Mouse (Mus musculus) cerebral cortex, adult 2 months (tissue): ENCODE measurements around the gene Unc13b.

Source experiments
- WGBS: fragments of 180-500 bp; shearing (Covaris S2); methylation state at CpG from one replicate; pipeline ENCODE4 v1.1.7; 2018; 5-methylcytosine and 5-hydroxymethylcytosine counted together

Gene Unc13b

DNA sequence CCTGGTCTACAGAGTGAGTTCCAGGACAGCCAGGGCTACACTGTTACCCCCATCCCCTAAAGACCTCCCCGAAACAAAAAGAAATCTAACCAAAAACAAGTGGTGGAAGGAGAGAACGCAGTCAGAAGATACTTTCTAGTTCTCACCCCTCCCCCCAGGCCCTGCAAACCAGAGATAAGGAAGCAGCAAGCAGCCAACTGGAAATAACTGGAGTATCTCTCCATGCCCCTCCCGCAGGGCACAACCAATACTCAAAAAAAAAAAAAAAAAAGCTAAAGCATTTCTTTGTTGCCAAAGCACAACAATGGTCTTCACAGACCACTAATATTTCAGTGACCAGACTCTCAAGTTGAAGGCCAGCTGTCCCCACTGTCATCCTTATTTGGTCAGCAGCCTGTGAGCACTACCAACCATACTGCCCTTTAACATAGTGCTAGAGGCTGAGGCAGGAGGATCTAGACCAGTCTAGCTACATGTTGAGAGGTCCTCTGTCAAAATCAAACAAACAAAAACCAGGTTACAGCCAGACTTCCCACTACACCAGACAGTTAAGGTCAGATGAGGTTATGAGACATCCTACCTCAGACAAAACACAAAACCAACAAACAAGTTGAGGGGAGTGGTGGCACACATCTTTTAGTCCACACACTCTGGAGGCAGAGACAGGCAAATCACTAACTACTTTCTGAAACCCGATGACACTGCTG lies 20.7 kb upstream of the Unc13b start:
- 65% methylated on average over 4 of the region's 4 CpGs for WGBS

DNA sequence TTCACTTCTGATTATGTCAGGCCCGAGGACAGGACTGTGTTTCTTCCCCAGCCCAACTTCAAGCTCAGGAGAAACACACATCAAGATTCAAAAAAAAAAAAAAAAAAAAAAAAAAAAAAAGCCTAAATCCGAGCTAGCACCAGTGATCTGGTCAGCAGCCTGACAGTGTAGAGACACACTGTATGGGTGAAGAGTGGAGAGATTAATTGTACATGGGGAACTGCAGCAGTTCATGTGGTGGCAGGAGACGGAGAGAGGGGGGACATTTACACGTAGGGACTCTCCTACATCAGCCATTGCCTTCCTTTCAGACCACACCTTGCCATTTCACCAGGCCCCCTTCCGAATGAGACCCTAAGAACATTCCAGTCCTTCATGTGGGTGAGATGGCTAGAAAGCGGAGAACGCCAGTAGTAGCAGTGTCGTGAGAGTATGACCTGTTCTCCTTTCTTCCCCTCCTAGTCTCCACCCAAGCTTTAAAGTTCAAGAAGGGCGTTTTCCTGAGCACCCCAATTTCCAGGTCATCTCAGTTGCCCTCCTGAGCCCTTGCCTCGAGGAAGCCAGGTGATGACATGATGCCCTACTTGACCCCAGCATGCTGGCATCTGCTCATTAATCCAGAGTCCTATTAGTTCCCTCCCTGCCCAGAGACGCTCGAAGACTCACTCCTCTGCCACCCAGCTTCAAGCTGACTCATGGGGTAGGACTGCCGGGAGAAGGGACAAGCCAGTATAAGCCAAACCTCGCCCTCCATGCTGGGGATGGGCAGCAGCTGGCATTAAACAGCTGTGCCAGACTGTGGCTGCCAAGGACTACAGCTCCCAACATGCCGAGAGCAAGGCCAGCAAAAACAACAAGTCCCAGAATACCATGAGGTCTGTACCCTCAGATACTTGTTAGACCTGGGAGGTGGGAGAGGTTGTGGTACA lies 19.9 kb upstream of the Unc13b start:
- 28% methylated on average over 15 of the region's 15 CpGs for WGBS

DNA sequence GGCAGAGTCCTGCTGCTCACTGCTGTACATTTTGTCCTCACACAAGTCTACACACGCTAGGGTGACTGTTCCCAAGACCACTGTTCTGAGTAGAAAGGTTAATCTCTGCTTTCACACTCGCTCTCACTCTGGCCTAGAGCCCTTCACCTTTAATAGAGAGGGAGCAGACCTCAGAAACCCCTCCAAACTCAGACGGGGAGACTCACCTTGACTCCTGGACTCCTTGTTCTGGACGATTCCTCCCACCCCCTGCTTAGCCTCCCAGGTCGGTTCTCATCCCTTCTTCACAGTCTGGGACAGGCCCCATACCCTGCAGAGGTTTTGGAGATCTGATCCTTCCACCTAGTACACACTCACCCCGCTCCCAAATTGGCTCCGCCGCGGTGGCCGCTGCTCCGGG lies 19.1 kb upstream of the Unc13b start:
- WGBS: 2% methylated on average over 11 of the region's 11 CpGs

DNA sequence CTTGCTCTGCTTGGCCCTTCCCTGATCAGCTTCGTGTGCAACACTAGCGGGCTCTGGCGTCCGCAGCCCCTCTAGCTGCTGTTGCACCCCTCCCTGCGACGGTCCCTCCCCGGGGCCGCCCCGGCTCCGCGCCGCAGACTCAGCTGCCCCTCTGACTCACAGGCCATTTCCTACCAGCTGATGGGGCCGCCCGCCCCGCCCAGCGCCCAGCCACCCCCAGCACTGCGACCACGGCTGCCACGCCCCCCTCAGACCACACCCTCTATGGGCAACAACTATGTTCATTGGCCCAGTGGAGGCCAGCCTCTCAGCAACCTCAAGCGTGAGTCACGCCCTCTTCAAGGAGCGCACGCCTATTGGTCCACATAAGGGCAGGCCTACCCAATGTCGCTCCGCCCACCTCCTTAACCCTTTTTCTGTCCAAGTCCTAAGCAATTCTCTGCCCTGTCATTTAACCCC lies 18.6 kb upstream of the Unc13b start:
- under 1% methylated on average over 25 of the region's 25 CpGs for WGBS

DNA sequence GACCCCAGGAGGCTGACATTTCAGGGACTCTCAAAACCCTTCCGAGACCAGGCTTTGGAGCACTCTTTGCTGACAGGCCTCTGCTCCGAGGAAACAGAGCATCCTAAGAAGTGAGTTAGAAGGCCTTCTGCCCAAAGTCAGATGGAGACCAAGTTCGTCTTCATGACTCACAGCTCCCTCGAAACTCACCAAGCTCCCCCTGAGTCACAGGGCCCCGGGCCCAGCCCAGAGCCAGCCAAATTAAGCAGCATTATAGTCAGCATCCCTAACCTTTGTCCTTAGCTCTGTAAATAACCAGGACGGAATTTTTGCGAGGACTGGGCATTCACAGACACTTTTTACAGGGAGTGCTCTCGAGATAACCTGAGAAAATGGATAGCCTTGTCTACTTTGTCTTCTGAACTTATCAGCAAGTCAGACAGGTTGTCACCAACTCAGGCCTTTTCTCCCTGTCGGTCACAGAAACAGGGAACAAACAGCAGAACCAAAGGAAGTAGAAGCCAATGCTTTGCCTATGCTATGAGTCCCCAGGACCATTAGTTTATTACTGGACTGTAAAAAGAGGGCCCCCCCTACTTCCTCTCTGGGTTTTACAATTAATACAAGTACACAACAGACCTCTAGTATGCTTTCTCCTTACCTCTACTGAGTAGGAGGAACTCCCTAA lies 17.7 kb upstream of the Unc13b start:
- WGBS: 66% methylated on average over 9 of the region's 9 CpGs

DNA sequence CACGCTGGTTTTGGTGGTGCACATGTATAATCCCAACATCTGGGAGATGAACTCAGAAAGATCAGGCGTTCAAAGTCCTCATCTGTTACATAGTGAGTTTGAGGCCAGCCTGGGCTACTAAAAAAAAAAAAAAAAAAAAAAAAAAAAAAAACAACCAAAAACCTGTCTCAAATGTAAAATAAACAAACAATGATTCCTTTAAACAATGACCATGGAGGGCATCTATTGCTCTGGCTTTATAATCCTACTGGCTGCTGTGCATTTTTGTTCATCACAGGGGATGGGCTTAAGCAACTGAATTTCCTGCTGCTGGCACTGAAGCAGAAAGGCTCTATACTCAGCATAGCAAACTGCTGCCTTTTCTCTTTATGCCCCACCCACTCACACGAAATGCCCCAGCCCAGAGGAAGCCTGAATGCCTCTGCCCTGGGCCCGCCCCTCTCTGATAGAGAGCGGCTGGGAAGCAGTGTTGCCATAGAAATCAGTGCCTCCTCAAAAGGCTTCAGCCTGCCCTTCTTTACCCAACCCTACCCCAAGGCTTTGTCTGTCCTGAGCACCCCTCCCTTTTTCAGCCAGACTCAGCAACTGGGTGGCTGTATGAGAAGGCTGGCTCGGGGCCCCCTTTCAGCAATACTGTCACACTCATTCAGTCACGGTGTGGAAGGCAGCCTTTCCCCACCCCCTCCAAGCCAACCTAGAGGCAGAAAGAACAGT lies 15.0 kb upstream of the Unc13b start:
- 14% methylated on average over 7 of the region's 7 CpGs for WGBS

DNA sequence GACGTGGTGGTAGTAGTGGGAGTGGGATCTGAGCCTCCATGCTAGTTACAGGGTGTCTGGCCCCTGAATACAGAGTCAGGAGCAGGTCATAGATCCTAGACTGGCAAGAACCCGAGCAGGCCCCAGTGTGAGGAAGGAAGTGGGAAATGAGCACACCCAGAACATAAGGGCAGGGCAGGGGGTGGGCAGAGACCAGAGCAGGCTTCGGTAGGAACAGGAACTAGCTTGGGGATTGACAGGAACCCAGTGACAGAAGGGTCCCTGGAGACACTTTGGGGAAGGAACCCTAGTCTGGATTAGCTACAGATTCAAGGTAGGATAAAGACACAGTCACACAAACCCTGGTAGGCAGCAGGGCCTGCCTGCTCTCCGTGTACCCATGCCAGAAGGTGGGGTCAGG lies 14.1 kb upstream of the Unc13b start:
- WGBS: 20% methylated on average over 4 of the region's 4 CpGs

DNA sequence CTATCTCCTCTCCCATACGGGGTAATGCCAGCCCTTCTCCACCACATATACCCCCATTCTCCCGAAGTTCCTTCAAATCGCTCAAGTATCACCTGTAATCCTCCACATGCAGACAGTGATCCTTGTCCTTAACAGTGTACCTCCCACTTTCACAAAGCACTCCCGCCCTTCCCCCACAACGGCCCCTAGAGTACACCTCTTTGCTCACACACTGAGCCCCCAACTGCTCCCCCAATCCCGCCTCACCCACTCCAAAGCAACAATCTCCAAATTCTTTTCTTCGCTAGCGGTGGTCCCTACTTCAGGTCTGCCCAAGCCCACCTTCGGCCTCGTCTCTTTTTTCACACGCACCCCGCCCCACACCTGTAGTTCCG lies 13.5 kb upstream of the Unc13b start:
- WGBS: 4% methylated on average over 13 of the region's 13 CpGs

DNA sequence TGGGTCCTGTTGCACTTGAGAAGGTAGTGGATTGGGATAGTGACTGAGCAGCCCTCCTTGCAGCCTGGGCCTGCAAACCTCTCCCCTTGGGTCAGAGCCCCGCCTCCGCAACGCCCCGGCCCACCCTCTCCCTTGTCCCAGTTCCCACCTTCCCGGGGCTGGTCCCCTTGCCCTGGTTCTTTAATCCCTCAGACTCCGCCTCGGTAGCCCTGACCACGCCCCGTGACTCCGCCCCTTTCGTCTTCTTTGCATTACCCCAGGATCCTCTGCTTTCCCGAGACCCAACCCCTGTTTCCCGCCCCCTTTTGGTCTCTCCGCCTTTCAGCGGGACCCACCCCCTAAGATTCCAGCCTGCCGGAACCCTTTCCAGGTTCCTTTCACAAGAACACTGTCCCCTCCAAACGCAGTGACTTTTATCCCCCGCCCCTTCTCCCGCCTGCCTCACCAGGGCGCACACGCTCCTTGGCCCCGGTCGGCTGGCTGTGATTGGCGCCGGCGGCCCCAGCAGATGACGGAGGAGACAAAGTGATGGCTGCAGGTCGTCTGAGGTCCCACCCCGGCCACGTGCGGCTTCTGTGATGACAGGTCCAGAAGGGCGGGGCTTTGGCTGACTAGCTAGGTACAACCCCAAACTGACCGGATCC lies 13.0 kb upstream of the Unc13b start, which contains the start of gene Fam214b:
Gene Fam214b, minus strand, starts transcription at position 562 of the 644 bp plus-strand sequence.
- under 1% methylated on average over 33 of the region's 33 CpGs for WGBS

DNA sequence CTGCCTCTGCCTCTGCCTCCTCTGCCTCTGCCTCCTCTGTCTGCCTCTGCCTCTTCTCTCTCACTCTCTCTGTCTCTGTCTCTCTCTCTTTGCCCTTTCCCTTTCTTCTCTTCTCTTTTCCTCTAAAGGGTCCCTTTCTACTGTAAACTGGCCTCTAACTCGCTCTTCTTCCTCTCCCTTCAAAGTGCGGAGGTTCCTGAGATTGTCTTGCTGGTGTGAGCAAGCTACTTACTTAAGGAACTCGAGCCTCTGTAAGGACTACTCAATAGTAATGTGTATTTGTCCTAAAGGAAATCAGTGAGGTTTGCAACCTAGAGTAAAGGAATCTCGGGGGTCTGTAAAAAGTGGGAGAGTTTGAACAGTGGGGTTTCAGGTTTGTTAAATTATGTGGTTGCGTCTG lies 12.1 kb upstream of the Unc13b start:
- 21% methylated on average over 5 of the region's 5 CpGs for WGBS

DNA sequence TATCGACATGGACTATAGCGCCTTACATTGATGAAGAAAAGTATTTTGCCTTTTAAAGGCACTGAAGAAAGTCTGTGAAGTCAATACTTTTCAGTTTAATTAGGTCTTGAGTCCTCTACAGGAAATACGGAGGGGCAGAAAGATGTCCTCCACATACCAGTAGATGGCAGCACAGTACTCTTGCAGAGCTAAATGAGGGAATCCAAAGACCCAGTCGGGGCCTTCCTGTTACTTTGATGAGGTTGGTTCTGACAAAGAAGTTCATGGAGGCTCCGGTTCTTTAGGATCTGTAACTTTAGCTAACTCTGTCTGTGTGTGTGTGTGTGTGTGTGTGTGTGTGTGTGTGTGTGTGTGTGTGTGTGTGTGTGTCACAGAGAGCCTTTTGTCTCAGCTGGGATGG lies 11.5 kb upstream of the Unc13b start:
- under 1% methylated on average over 5 of the region's 5 CpGs for WGBS

DNA sequence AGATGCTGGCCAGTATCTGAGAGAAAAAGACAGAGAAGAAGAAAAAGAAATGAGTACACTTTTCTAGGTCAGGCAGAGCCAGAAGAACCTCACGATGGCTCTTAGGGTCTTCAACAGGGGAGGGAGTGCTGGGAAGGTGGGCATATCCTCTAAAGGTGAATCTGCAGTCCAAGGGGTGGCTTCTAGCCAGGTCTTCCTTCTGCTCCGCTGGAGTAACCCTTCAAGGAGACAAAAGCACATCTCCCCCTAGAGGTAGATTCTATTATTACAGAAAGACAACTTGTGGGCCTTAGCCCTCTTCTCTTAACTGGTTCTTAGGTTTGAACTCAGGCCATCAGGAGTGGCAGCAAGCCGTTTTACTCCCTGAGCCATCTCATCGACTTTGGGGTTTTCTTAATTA lies 6.1 kb upstream of the Unc13b start:
- WGBS: 12% methylated on average over 4 of the region's 4 CpGs

DNA sequence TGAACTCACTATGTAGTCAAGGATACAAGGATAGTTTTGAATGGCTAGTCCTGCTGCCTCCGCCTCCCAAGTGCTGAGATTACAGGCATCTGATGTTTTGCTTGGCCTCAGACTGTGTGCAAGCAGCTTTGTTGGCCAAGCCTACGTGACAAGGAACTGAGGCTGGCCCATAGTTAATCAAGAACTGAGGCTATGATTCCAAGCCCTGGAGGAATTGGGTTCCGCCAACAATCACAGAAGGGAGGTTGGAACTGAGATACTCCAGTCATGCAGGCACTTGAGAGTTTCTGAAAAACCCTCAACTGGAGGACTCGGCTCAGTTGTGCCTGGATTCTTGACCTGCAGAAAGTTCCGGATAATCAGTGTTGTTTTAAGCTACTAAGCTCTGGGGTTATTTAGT lies 1.1 kb upstream of the Unc13b start:
- WGBS: 94% methylated on average over 5 of the region's 5 CpGs

DNA sequence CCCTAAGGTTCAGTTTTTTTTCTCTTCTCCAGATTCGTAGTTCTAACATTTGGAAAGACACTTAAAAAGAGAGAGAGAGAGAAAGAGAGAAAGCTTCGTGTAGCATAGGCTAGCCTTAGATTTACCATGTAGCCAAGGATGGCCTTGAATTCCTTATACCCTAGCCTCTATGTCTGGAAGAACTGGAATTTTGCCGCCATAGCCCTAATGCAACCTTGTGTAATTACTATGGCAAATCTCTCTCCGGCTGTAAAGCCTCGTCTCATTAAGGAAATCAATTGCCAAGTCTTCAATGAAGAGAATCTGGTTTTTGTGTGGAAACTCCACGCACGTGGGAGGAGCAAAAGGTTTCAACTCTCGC lies 381 bp upstream of the Unc13b start:
- 8% methylated on average over 8 of the region's 8 CpGs for WGBS

DNA sequence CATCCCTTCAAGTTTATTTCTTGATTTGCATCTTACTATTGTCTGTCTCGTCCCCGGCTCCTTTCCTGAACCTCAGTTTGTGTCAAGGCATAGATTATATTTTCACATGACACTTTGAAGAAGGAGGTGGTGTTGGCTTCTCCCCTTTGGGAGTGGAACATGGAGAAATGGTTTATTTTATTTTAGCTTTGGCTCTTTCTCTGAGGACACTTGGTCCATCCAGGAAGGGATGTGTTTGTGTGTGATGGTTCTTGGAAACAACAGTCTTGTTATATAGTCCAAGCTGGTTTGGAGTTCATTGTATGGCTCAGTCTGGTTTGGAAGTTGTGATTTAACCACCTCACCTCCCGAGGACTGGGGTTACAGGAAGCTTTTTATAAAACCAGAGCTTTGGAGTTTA lies 944 bp downstream of the Unc13b start:
- whole genome bisulfite sequencing: 23% methylated on average over 3 of the region's 3 CpGs

DNA sequence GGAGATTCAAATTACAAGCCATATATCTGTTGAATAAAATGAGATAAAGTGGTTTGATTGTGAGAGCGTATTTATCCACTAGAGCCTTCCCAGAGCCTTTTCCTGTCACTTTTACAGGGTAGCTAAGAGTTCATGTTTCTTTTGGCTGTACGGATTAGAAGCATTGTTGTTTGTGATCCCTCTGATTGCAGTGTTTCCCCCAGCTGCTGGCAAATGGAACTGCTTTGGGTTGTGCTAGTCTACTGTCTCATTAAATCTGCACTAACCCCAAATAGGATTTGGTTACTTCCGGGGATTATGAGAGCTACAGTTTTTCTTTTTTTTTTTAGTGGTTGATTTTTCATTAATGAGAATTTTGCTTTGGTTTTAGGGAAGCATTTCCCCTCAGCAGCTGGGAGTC lies 1.5 kb downstream of the Unc13b start:
- WGBS: 35% methylated on average over 3 of the region's 3 CpGs

DNA sequence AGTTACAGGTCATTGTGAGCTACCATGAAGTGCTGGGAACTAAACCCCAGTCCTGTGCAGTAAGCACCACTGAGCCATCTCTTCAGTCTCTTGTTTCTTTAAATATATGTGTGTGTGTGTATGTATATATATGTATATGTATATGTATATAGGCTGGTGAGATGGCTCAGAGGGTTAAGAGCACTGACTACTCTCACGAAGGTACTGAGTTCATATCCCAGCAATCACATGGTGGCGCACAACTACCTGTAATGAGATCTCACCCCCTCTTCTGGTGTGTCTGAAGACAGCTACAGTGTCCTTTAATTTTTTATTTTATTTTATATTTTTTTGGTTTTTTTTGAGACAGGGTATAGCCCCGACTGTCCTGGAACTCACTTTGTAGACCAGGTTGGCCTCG lies 6.7 kb downstream of the Unc13b start:
- 95% methylated on average over 4 of the region's 4 CpGs for WGBS

DNA sequence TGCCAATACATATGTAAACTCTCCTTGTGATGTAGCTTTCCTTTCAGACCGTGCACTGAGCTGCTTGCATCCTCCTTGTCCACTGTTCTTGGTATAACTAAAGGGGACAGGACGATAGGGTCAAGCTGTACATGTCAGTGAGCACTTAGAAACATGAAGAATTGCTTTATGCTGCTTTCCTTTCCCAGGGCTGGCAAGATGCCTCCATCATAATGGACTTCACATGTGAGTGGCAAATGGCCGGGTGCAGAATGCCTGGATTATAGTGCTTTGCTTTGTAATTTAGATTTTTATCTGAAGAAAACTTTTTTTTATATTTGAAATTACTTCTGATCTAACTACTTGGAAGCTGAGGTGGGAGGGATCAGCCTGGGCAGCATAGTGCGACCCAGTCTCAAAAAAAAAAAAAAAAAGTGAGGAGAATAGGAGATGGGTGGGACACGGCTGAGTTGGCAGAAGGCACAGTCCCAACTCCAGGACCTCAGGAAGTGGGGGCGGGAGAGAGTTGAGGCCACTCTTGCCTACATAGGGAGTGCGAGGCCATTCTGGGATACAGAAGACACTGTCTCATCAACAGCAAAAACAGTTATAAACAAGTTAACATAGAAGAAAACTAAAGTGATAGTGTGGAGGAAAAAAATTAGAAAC lies 19.4 kb downstream of the Unc13b start:
- 70% methylated on average over 7 of the region's 7 CpGs for WGBS

DNA sequence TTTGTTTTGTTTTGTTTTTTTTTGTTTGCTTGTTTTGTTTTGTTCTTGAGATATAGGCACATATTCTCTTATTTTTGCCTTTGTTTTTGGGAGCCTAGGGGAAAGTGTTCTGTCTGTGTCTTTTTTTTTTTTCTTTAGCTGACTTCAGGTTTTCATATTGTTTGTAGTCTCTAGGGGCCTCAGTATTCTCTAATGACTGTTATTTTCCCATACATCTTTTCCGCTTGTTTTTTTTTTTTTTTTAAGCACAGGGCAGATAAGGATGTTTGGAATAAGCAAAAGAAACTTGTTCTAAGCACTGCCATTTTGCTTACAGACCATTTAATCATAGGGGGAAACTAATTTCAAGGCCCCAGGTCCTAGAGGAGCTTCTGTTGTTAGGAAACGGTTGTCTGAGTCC lies 23.7 kb downstream of the Unc13b start:
- WGBS: 94% methylated on average over 2 of the region's 2 CpGs

DNA sequence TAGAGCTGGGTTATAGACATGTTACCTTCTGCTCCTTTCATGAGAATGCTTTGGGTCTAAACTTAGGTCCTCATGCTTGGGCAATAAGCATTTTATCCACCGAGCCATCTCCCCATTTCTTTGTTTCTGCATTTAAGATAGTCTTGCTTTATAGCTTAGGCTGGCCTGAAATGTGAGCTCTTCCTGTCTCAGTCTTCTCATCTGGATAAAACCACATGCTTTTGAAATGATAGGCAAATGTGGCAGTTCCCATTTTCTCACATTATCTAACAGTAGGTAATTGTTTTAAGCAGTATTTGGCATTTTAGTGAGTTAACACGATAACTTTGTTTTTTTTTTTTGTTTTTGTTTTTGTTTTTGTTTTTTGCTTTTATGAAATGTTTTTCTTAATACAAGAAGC lies 31.2 kb downstream of the Unc13b start:
- WGBS: 90% methylated on average over 2 of the region's 2 CpGs

DNA sequence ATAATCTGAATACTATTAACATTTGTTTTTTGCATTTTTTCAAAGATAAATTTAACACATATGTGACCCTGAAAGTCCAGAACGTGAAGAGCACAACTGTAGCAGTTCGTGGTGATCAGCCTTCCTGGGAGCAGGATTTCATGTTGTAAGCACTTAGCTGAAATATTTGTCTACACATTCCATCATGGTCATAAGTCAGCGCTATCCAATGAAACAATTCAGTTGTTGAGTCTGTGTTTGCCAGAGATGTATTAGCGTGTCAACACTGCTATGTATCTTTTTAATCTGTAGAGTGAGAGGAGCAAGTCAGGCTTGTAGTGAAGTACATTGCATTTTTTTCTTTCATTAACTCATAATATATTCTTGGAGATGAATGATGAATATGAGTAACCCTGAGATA lies 32.4 kb downstream of the Unc13b start:
- WGBS: 92% methylated on average over 4 of the region's 4 CpGs
